Mouse (Mus musculus): ENCODE measurements at regions not wholly inside any gene's neighbourhood (a gene's known extent, or its start where the extent isn't known, plus 50 kb on each side); places are given as distances from the start of the nearest gene placed in this dataset.

- no peak for TF ChIP-seq CTCF (IDR thresholded peaks at IDR 0.05; ENCODE audit: borderline replicate concordance, control insufficient read depth, extremely low read depth, insufficient read depth, low read length, poor library complexity)
- no peak for TF ChIP-seq POLR2A (IDR thresholded peaks at IDR 0.05; ENCODE audit: control insufficient read depth, extremely low read depth, insufficient read depth, low read length, poor library complexity)
These were observed 595.8 kb downstream of the Pcdh19 start for GRCm38 (mm10) chrX:133092983-133093382.

All from thymus, adult 2 months (tissue).